Mouse (Mus musculus) embryonic facial prominence, embryonic 11.5 days (tissue): ENCODE results near the gene Fbxl14. TPM values are rescaled to one million over a fixed set of nuclear protein-coding genes. Genes with fewer than 3 reads are reported as not detected.

Experiments used
- ATAC-seq: fragments of 200-750 bp; cut with Nextera tagmentation; replicated peaks from 2 replicates; pipeline ENCODE4 v1.8.0; 2017; ENCODE audit warnings: low read depth; ENCODE audit not compliant: insufficient number of reproducible peaks, low FRiP score, low TSS enrichment
- DNase-seq: peaks from one replicate; pipeline ENCODE4 v3.0.0-alpha.2; 2015; ENCODE audit warnings: low spot score
- H3K27ac ChIP-seq: fragments of 300-500 bp; sonication (generic); replicated peaks from 2 replicates; pipeline ENCODE4 v1.5.1; 2014; ENCODE audit warnings: mild to moderate bottlenecking, low read depth, low read length, control low read depth
- H3K27me3 ChIP-seq: fragments of 300-500 bp; sonication (generic); 2 replicates; pipeline ENCODE4 v1.6.1; 2014; ENCODE audit warnings: mild to moderate bottlenecking, low read length, moderate library complexity, mixed read lengths; ENCODE audit not compliant: control insufficient read depth, insufficient read depth
- H3K36me3 ChIP-seq: fragments of 300-500 bp; sonication (generic); replicated peaks from 2 replicates; pipeline ENCODE4 v1.6.1; 2014; ENCODE audit warnings: low read depth, mild to moderate bottlenecking, low read length, moderate library complexity, mixed read lengths; ENCODE audit not compliant: control insufficient read depth, insufficient read depth
- H3K4me1 ChIP-seq: fragments of 300-500 bp; sonication (generic); 2 replicates; pipeline ENCODE4 v1.6.1; 2014; ENCODE audit warnings: low read length, mixed read lengths; ENCODE audit not compliant: control insufficient read depth, insufficient read depth
- H3K4me2 ChIP-seq: fragments of 300-500 bp; sonication (generic); 2 replicates; pipeline ENCODE4 v1.6.1; 2014; ENCODE audit warnings: low read depth, mild to moderate bottlenecking, control low read depth, low read length, moderate library complexity
- H3K4me3 ChIP-seq: fragments of 300-500 bp; sonication (generic); 2 replicates; pipeline ENCODE4 v1.5.1; 2014; ENCODE audit warnings: low read depth, low read length, control low read depth
- H3K9ac ChIP-seq: fragments of 300-500 bp; sonication (generic); replicated peaks from 2 replicates; pipeline ENCODE4 v1.6.1; 2014; ENCODE audit warnings: mild to moderate bottlenecking, control low read depth, low read length
- H3K9me3 ChIP-seq: fragments of 300-500 bp; sonication (generic); replicated peaks from 2 replicates; pipeline ENCODE4 v1.6.1; 2016; ENCODE audit warnings: mild to moderate bottlenecking, low read length, inconsistent platforms, mixed read lengths; ENCODE audit not compliant: control insufficient read depth
- WGBS: fragments of 180-500 bp; shearing (Covaris S2); extraction: QIAGEN DNeasy Blood & Tissue Kit; methylation state at CpG from one replicate; pipeline ENCODE4 v1.1.7; 2014; 5-methylcytosine and 5-hydroxymethylcytosine counted together
- polyA plus RNA-seq: library from polyadenylated mRNA; unstranded; fragments of >200 nt; fragmentation: Nextera tagmentation; extraction: Ambion mirVana; gene quantifications from 2 replicates; pipeline ENCODE4 v1.2.1, GENCODE M21; 2014

Gene Fbxl14
- polyA plus RNA-seq, 1 experiment from 2014 or later = 7.0 TPM

DNA sequence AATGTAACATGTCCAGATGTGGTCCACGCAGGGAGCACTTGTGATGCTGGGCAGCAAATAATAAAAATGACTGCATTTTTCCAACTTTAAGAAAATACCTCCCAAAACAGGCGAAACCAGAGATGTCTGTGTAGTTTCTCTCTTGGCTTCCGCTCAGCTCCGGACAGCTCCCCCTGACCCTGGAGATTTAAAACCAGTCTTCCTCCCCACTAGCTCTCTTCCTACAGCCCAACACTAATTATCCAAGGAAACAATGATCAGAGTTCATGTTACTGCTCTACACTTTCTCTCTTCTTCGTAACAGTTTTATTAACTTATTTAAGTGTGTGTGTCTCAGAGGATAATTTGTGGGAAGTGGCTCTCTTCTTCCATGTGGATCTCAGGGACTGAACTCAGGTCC lies 19.1 kb upstream of the Fbxl14 start:
- WGBS = 83% methylated on average over 5 of the region's 5 CpGs
- DNase-seq (no peak), ATAC-seq (no peak)
- Histone ChIP-seq H3K9ac (no peak overlapping the region), H3K27me3 (no peaks in the 10 kb centered on the region), H3K4me2 (no peak overlapping the region), H3K9me3 (no peaks in the 10 kb centered on the region), H3K36me3 (no peaks in the 10 kb centered on the region), H3K4me3 (no peak overlapping the region), H3K4me1 (no peaks in the 10 kb centered on the region), H3K27ac (no peak overlapping the region)

DNA sequence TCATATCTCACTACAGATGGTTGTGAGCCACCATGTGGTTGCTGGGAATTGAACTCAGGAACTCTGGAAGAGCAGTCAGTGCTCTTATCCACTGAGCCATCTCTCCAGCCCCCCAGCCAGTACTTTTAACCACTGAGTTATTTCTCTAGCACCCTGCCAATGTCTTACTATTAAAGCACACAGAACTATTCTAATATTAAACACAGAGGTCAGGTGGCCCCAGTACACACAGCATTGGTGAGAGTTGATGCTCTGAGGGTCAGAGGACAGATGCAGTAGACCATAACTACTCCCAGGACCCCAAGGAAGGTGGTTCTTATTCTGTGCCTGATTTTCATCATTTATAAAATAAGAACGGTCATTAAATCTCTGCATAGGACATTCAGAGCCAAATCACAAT lies 13.3 kb upstream of the Fbxl14 start:
- no peak overlapping the region for H3K4me3 ChIP-seq
- H3K36me3 ChIP-seq = no peaks in the 10 kb centered on the region
- no peaks in the 10 kb centered on the region for H3K9me3 ChIP-seq
- H3K4me1 ChIP-seq = no peaks in the 10 kb centered on the region
- 97% methylated on average over 1 of the region's 1 CpGs for WGBS
- H3K4me2 ChIP-seq = no peak overlapping the region
- no peak overlapping the region for H3K27ac ChIP-seq
- ATAC-seq = no peak
- no peak overlapping the region for H3K9ac ChIP-seq
- DNase-seq = no peak
- H3K27me3 ChIP-seq = no peaks in the 10 kb centered on the region

DNA sequence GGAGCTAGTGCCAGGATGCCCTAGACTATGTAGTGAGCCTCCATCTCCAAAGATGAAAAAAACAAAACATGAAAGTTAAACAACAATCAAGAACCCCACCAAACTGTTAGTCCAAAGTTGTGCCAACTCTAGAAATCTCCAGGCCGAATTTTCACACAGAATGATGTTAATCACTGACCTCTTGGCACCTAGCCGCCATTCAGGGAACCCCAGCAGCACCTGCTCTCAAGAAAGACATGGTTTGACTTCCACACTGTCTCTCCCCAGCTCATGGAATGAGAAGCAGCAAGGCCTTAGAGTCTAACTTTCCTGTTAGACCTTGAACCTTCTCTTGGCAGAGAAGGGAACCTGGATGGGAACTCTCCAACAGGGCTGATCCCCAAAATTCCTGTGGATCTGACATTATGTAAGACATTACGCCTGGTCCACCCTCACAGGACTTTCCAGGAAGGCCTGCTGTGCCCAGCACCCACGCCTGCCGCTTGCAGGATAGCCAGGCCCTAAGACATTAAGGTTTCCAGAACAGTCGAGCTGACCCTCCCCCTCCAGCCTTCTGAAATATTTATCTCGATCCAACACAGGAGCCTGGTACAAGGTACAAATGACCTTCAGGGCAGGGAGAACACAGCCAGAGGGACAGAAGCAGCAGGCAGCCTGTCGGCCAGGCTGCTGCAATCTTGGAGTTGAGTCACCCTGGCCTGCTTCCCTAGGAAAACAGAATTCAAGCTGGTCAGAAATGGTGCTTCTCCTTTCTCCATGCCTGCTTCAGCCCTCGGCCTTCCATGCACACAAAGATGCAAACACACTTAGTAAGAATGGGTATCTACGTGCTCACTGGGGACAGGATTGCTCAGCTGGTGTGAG lies 12.3 kb upstream of the Fbxl14 start:
- no peaks in the 10 kb centered on the region for H3K4me1 ChIP-seq
- no peaks in the 10 kb centered on the region for H3K27me3 ChIP-seq
- H3K4me3 ChIP-seq = no peak overlapping the region
- no peak for ATAC-seq
- H3K9ac ChIP-seq = no peak overlapping the region
- H3K27ac ChIP-seq = no peak overlapping the region
- no peaks in the 10 kb centered on the region for H3K36me3 ChIP-seq
- WGBS = 61% methylated on average over 10 of the region's 10 CpGs
- H3K4me2 ChIP-seq = no peak overlapping the region
- no peak for DNase-seq
- H3K9me3 ChIP-seq = no peaks in the 10 kb centered on the region

DNA sequence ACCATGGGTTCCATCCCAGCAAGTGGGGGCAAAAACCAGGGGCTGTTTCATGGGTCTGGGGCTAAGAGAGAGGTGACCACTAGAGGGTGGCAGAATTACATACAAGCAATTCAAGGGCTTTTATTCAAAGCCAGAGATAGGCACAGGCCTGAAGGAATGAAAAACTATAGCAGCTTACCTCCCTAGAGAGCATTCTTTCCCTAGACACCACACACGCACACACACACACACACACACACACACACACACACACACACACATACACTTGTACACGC lies 11.7 kb upstream of the Fbxl14 start:
- no peaks in the 10 kb centered on the region for H3K36me3 ChIP-seq
- no peak for ATAC-seq
- H3K9me3 ChIP-seq = no peaks in the 10 kb centered on the region
- no peak overlapping the region for H3K4me3 ChIP-seq
- H3K4me2 ChIP-seq = no peak overlapping the region
- 91% methylated on average over 2 of the region's 2 CpGs for WGBS
- H3K9ac ChIP-seq = no peak overlapping the region
- H3K27me3 ChIP-seq = no peaks in the 10 kb centered on the region
- no peak overlapping the region for H3K27ac ChIP-seq
- H3K4me1 ChIP-seq = no peaks in the 10 kb centered on the region
- no peak for DNase-seq

- 86% methylated on average over 3 of the region's 3 CpGs for WGBS
- Histone ChIP-seq H3K36me3 (no peaks in the 10 kb centered on the region), H3K9ac (no peak overlapping the region), H3K4me1 (no peaks in the 10 kb centered on the region), H3K4me2 (no peak overlapping the region), H3K9me3 (no peaks in the 10 kb centered on the region), H3K27me3 (no peaks in the 10 kb centered on the region), H3K4me3 (no peak overlapping the region), H3K27ac (no peak overlapping the region)
- DNase-seq (no peak), ATAC-seq (no peak)
These were observed 8.7 kb upstream of the Fbxl14 start for GRCm38 (mm10) chr6:119470777-119471176.

DNA sequence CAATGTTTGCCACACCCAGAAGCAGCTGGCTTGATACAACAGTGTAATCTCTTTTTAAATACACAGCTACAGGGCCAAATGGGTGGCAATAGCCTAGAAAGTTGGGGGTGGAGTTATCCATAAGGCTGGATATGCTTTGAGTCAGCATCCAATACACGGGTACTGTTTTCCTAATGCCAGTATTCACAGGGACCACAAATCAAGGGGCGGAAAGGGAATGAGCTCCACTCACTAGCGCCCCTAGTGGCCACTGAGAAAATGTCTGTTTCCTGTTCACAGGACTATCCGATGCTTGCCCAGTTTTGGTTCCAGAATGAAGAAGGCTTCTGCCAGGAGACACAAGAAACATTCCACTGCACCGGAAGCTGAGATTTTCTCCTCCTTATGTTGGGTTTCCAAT lies 7.3 kb upstream of the Fbxl14 start:
- DNase-seq (peak; percentile 66), ATAC-seq (no peak)
- no peaks in the 10 kb centered on the region for H3K9me3 ChIP-seq
- H3K36me3 ChIP-seq = no peaks in the 10 kb centered on the region
- no peaks in the 10 kb centered on the region for H3K27me3 ChIP-seq
- no peak overlapping the region for H3K9ac ChIP-seq
- 25% methylated on average over 5 of the region's 5 CpGs for WGBS
- no peak overlapping the region for H3K27ac ChIP-seq
- no peaks in the 10 kb centered on the region for H3K4me1 ChIP-seq
- no peak overlapping the region for H3K4me2 ChIP-seq
- no peak overlapping the region for H3K4me3 ChIP-seq

- no peaks in the 10 kb centered on the region for H3K36me3 ChIP-seq
- no peaks in the 10 kb centered on the region for H3K9me3 ChIP-seq
- ATAC-seq (no peak), DNase-seq (no peak)
- no peak overlapping the region for H3K9ac ChIP-seq
- 83% methylated on average over 3 of the region's 3 CpGs for WGBS
- no peak overlapping the region for H3K4me3 ChIP-seq
- no peak overlapping the region for H3K27ac ChIP-seq
- no peaks in the 10 kb centered on the region for H3K27me3 ChIP-seq
- H3K4me2 ChIP-seq = no peak overlapping the region
- H3K4me1 ChIP-seq = no peaks in the 10 kb centered on the region
These were observed 6.8 kb upstream of the Fbxl14 start for GRCm38 (mm10) chr6:119472705-119473104.

- Histone ChIP-seq H3K27me3 (no peaks in the 10 kb centered on the region), H3K9ac (no peak overlapping the region), H3K27ac (no peak overlapping the region), H3K4me3 (no peak overlapping the region), H3K36me3 (no peaks in the 10 kb centered on the region), H3K4me1 (no peaks in the 10 kb centered on the region), H3K4me2 (no peak overlapping the region), H3K9me3 (no peaks in the 10 kb centered on the region)
- no peak for DNase-seq
- no peak for ATAC-seq
- 83% methylated on average over 7 of the region's 7 CpGs for WGBS
These were observed 6.0 kb upstream of the Fbxl14 start for GRCm38 (mm10) chr6:119473446-119473845.
